Mouse (Mus musculus): ENCODE measurements around the gene Vti1a. TPM values are rescaled to one million over a fixed set of nuclear protein-coding genes. Genes with fewer than 3 reads are reported as not detected.

Vti1a gene
- polyA plus RNA-seq, 1 experiment: 6.8 TPM

- Histone ChIP-seq H3K4me1 (peaks cover 10% of the 10 kb centered on the region; the same call in 1 of the 2 replicates), H3K4me3 (replicated peaks) (no peak overlapping the region), H3K36me3 (replicated peaks; ENCODE audit: low read length) (peaks cover 29% of the 10 kb centered on the region), H3K9me3 (no peaks in the 10 kb centered on the region), H3K27me3 (replicated peaks) (no peaks in the 10 kb centered on the region)
- TF ChIP-seq GATA1 (IDR thresholded peaks at IDR 0.05; ENCODE audit: borderline replicate concordance, low read length): no peak
- no peak for TF ChIP-seq FLI1 (IDR thresholded peaks at IDR 0.05; ENCODE audit: low read length)
Measured at GRCm38 (mm10) chr19:55520236-55520635, 204.1 kb downstream of the Vti1a start.

- no peaks in the 10 kb centered on the region for H3K27me3 ChIP-seq (replicated peaks)
- TF ChIP-seq GATA1 (IDR thresholded peaks at IDR 0.05; ENCODE audit: borderline replicate concordance, low read length): no peak
- no peak for TF ChIP-seq FLI1 (IDR thresholded peaks at IDR 0.05; ENCODE audit: low read length)
Measured at GRCm38 (mm10) chr19:55523340-55523739, 207.2 kb downstream of the Vti1a start.

GRCm38 (mm10) chr19:55524385-55524784 lies 208.3 kb downstream of the Vti1a start:
- no peaks in the 10 kb centered on the region for H3K9me3 ChIP-seq
- peaks cover 32% of the 10 kb centered on the region for H3K36me3 ChIP-seq (replicated peaks; ENCODE audit: low read length)
- TF ChIP-seq GATA1 (IDR thresholded peaks at IDR 0.05; ENCODE audit: borderline replicate concordance, low read length) (no peak), FLI1 (IDR thresholded peaks at IDR 0.05; ENCODE audit: low read length) (no peak)
- peaks cover 10% of the 10 kb centered on the region; the same call in 1 of the 2 replicates for H3K4me1 ChIP-seq
- no peak overlapping the region for H3K4me3 ChIP-seq (replicated peaks)
- no peaks in the 10 kb centered on the region for H3K27me3 ChIP-seq (replicated peaks)

More at GRCm38 (mm10) chr19:55523340-55523739, 207.2 kb downstream of the Vti1a start:
- Histone ChIP-seq H3K36me3 (replicated peaks; ENCODE audit: low read length) (peaks cover 34% of the 10 kb centered on the region), H3K9me3 (no peaks in the 10 kb centered on the region), H3K4me3 (replicated peaks) (no peak overlapping the region), H3K4me1 (peaks cover 10% of the 10 kb centered on the region; the same call in 1 of the 2 replicates)

GRCm38 (mm10) chr19:55525056-55525455 lies 209.0 kb downstream of the Vti1a start:
- H3K36me3 ChIP-seq (replicated peaks; ENCODE audit: low read length): peaks cover 29% of the 10 kb centered on the region

GRCm38 (mm10) chr19:55526717-55527235 lies 210.7 kb downstream of the Vti1a start:
- H3K4me1 ChIP-seq: peaks cover 4% of the 10 kb centered on the region; the same call in 1 of the 2 replicates

More at GRCm38 (mm10) chr19:55525056-55525455, 209.0 kb downstream of the Vti1a start:
- Histone ChIP-seq H3K4me1 (peaks cover 11% of the 10 kb centered on the region), H3K4me3 (replicated peaks) (no peak overlapping the region), H3K9me3 (no peaks in the 10 kb centered on the region), H3K27me3 (replicated peaks) (no peaks in the 10 kb centered on the region)
- TF ChIP-seq GATA1 (IDR thresholded peaks at IDR 0.05; ENCODE audit: borderline replicate concordance, low read length) (no peak), FLI1 (IDR thresholded peaks at IDR 0.05; ENCODE audit: low read length) (no peak)

GRCm38 (mm10) chr19:55530041-55530440 lies 213.9 kb downstream of the Vti1a start:
- H3K27me3 ChIP-seq (replicated peaks): no peaks in the 10 kb centered on the region
- no peaks in the 10 kb centered on the region for H3K9me3 ChIP-seq
- TF ChIP-seq FLI1 (IDR thresholded peaks at IDR 0.05; ENCODE audit: low read length) (no peak), GATA1 (IDR thresholded peaks at IDR 0.05; ENCODE audit: borderline replicate concordance, low read length) (no peak)
- no peak overlapping the region for H3K4me3 ChIP-seq (replicated peaks)
- H3K4me1 ChIP-seq: peaks cover 4% of the 10 kb centered on the region; the same call in 1 of the 2 replicates
- peaks cover 10% of the 10 kb centered on the region for H3K36me3 ChIP-seq (replicated peaks; ENCODE audit: low read length)

More at GRCm38 (mm10) chr19:55526717-55527235, 210.7 kb downstream of the Vti1a start:
- peaks cover 24% of the 10 kb centered on the region for H3K36me3 ChIP-seq (replicated peaks; ENCODE audit: low read length)
- TF ChIP-seq GATA1 (IDR thresholded peaks at IDR 0.05; ENCODE audit: borderline replicate concordance, low read length) (no peak), FLI1 (IDR thresholded peaks at IDR 0.05; ENCODE audit: low read length) (no peak)
- H3K9me3 ChIP-seq: no peaks in the 10 kb centered on the region
- H3K27me3 ChIP-seq (replicated peaks): no peaks in the 10 kb centered on the region
- no peak overlapping the region for H3K4me3 ChIP-seq (replicated peaks)

- Histone ChIP-seq H3K36me3 (replicated peaks; ENCODE audit: low read length) (peaks cover 11% of the 10 kb centered on the region), H3K4me3 (replicated peaks) (no peak overlapping the region), H3K4me1 (peaks cover 7% of the 10 kb centered on the region; the same call in 1 of the 2 replicates), H3K27me3 (replicated peaks) (no peaks in the 10 kb centered on the region), H3K9me3 (no peaks in the 10 kb centered on the region)
- TF ChIP-seq FLI1 (IDR thresholded peaks at IDR 0.05; ENCODE audit: low read length) (no peak), GATA1 (IDR thresholded peaks at IDR 0.05; ENCODE audit: borderline replicate concordance, low read length) (no peak)
Measured at GRCm38 (mm10) chr19:55532681-55533080, 216.6 kb downstream of the Vti1a start.

- Histone ChIP-seq H3K4me1 (0 out of 2 replicates have a peak, but pooled peaks cover 8% of the 10 kb centered on the region), H3K9me3 (no peaks in the 10 kb centered on the region), H3K4me3 (replicated peaks) (no peak overlapping the region), H3K36me3 (replicated peaks; ENCODE audit: low read length) (peaks cover 20% of the 10 kb centered on the region), H3K27me3 (replicated peaks) (no peaks in the 10 kb centered on the region)
- no peak for TF ChIP-seq GATA1 (IDR thresholded peaks at IDR 0.05; ENCODE audit: borderline replicate concordance, low read length)
- no peak for TF ChIP-seq FLI1 (IDR thresholded peaks at IDR 0.05; ENCODE audit: low read length)
Measured at GRCm38 (mm10) chr19:55536273-55536937, 220.3 kb downstream of the Vti1a start.

GRCm38 (mm10) chr19:55537691-55538090 lies 221.6 kb downstream of the Vti1a start:
- H3K36me3 ChIP-seq (replicated peaks; ENCODE audit: low read length): peaks cover 29% of the 10 kb centered on the region
- H3K4me3 ChIP-seq (replicated peaks): no peak overlapping the region
- H3K27me3 ChIP-seq (replicated peaks): no peaks in the 10 kb centered on the region
- TF ChIP-seq GATA1 (IDR thresholded peaks at IDR 0.05; ENCODE audit: borderline replicate concordance, low read length): no peak
- no peak for TF ChIP-seq FLI1 (IDR thresholded peaks at IDR 0.05; ENCODE audit: low read length)
- H3K9me3 ChIP-seq: no peaks in the 10 kb centered on the region
- peaks cover 18% of the 10 kb centered on the region for H3K4me1 ChIP-seq

GRCm38 (mm10) chr19:55541641-55542040 lies 225.5 kb downstream of the Vti1a start:
- H3K36me3 ChIP-seq (replicated peaks; ENCODE audit: low read length): peaks cover 27% of the 10 kb centered on the region
- TF ChIP-seq FLI1 (IDR thresholded peaks at IDR 0.05; ENCODE audit: low read length): no peak
- peaks cover 46% of the 10 kb centered on the region for H3K4me1 ChIP-seq

More at GRCm38 (mm10) chr19:55541641-55542040, 225.5 kb downstream of the Vti1a start:
- Histone ChIP-seq H3K9me3 (no peaks in the 10 kb centered on the region), H3K27me3 (replicated peaks) (no peaks in the 10 kb centered on the region), H3K4me3 (replicated peaks) (no peak overlapping the region)
